Mouse (Mus musculus): ENCODE results near the gene Sf3b4.
"Not testable (repeated sequence)": the region's sequence is repeated elsewhere in the genome, so short reads cannot be mapped to it uniquely, and the experiment has no call there.

The Sf3b4 gene

GRCm38 (mm10) chr3:96173185-96173584, 1.1 kb downstream of the Sf3b4 start:
- DNase-seq (ENCODE audit: low read depth, low spot score): no peak

GRCm38 (mm10) chr3:96174042-96174441, 1.9 kb downstream of the Sf3b4 start:
- DNase-seq (ENCODE audit: low read depth, low spot score): not testable (repeated sequence)

GRCm38 (mm10) chr3:96175251-96175650, 3.1 kb downstream of the Sf3b4 start:
- DNase-seq (ENCODE audit: low read depth, low spot score): no peak

GRCm38 (mm10) chr3:96178427-96178826, 6.3 kb downstream of the Sf3b4 start:
- no peak for DNase-seq (ENCODE audit: low read depth, low spot score)

GRCm38 (mm10) chr3:96178902-96179301, 6.8 kb downstream of the Sf3b4 start:
- DNase-seq (ENCODE audit: low read depth, low spot score): no peak

- DNase-seq (ENCODE audit: low read depth, low spot score): peak; percentile 58
Measured at GRCm38 (mm10) chr3:96179531-96179930, 7.4 kb downstream of the Sf3b4 start.

- no peak for DNase-seq (ENCODE audit: low read depth, low spot score)
Measured at GRCm38 (mm10) chr3:96180727-96181477, 8.8 kb downstream of the Sf3b4 start, which contains the start of gene Sv2a. TSS of gene Sv2a (plus strand) at chr3:96181151.

GRCm38 (mm10) chr3:96181510-96182381, 9.6 kb downstream of the Sf3b4 start:
- no peak for DNase-seq (ENCODE audit: low read depth, low spot score)

- no peak for DNase-seq (ENCODE audit: low read depth, low spot score)
Measured at GRCm38 (mm10) chr3:96182382-96182776, 10.2 kb downstream of the Sf3b4 start.

GRCm38 (mm10) chr3:96192977-96193376, 20.8 kb downstream of the Sf3b4 start:
- DNase-seq (ENCODE audit: low read depth, low spot score): no peak

- no peak for DNase-seq (ENCODE audit: low read depth, low spot score)
Measured at GRCm38 (mm10) chr3:96194966-96195365, 22.8 kb downstream of the Sf3b4 start.

- no peak for DNase-seq (ENCODE audit: low read depth, low spot score)
Measured at GRCm38 (mm10) chr3:96195616-96196313, 23.6 kb downstream of the Sf3b4 start.

GRCm38 (mm10) chr3:96196437-96197128, 24.5 kb downstream of the Sf3b4 start:
- no peak for DNase-seq (ENCODE audit: low read depth, low spot score)

GRCm38 (mm10) chr3:96197129-96197749, 25.1 kb downstream of the Sf3b4 start:
- peak; percentile 83 for DNase-seq (ENCODE audit: low read depth, low spot score)

GRCm38 (mm10) chr3:96198181-96198580, 26.0 kb downstream of the Sf3b4 start:
- no peak for DNase-seq (ENCODE audit: low read depth, low spot score)

GRCm38 (mm10) chr3:96198601-96199251, 26.6 kb downstream of the Sf3b4 start:
- not testable (repeated sequence) for DNase-seq (ENCODE audit: low read depth, low spot score)

GRCm38 (mm10) chr3:96199731-96200130, 27.6 kb downstream of the Sf3b4 start:
- no peak for DNase-seq (ENCODE audit: low read depth, low spot score)

GRCm38 (mm10) chr3:96207819-96208218, 35.7 kb downstream of the Sf3b4 start:
- no peak for DNase-seq (ENCODE audit: low read depth, low spot score)

- no peak for DNase-seq (ENCODE audit: low read depth, low spot score)
Measured at GRCm38 (mm10) chr3:96209242-96209641, 37.1 kb downstream of the Sf3b4 start.

- peak; percentile 40 for DNase-seq (ENCODE audit: low read depth, low spot score)
Measured at GRCm38 (mm10) chr3:96219191-96219641, 47.1 kb downstream of the Sf3b4 start.
